Mouse (Mus musculus): ENCODE results near the gene Bcat2. TPM values are rescaled to one million over a fixed set of nuclear protein-coding genes. Genes with fewer than 3 reads are reported as not detected.

Bcat2 gene
- total and polyA plus RNA-seq, 3 experiments = 45.9 to 178 (median 114) TPM

DNA sequence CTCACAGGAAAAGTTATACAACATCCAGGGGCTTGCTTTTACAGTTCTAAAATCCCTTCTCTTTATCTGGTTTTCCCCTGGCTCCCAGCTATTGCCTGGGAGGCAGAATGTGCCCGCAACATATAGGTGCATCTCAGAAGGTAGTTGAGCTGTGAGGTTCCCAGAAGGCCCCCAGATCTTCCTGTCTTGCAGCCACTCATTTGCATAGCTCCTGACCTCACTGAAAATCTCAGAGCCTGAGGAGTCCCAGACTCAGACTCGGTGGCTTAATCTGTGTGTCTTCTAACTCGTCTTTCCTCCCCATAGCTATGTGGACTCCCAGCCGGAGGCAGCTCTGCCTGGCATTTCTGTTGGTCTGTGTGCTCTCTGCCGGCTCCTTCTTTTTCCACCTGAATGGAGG lies 48.4 kb downstream of the Bcat2 start:
- ATAC-seq (ENCODE audit: extremely low read depth, insufficient number of reproducible peaks, low FRiP score, poor library complexity, severe bottlenecking) (no peak), DNase-seq (ENCODE audit: low spot score) (no peak)
- 0 out of 2 replicates have a peak, but pooled peaks cover 2% of the 10 kb centered on the region for H3K4me1 ChIP-seq (ENCODE audit: insufficient read depth, low read depth, low read length)
- H3K27me3 ChIP-seq (ENCODE audit: insufficient read depth, low read length) = peaks cover 55% of the 10 kb centered on the region
- H3K4me3 ChIP-seq (ENCODE audit: low read depth, low read length) = no peak overlapping the region
- H3K36me3 ChIP-seq (replicated peaks) = no peaks in the 10 kb centered on the region
- TF ChIP-seq GATA2 (IDR thresholded peaks at IDR 0.05; ENCODE audit: borderline replicate concordance, low read depth, low read length) (no peak), GATA1 (IDR thresholded peaks at IDR 0.05; ENCODE audit: borderline replicate concordance, low read length) (no peak), POLR2AphosphoS5 (IDR thresholded peaks at IDR 0.05; ENCODE audit: insufficient replicate concordance, low read depth, low read length) (no peak), CTCF (IDR thresholded peaks at IDR 0.05; ENCODE audit: low read depth, low read length) (no peak), TAL1 (conservative IDR thresholded peaks at IDR 0.05; ENCODE audit: low read depth, low read length) (no peak)
- H3K9me3 ChIP-seq (replicated peaks) = no peaks in the 10 kb centered on the region

DNA sequence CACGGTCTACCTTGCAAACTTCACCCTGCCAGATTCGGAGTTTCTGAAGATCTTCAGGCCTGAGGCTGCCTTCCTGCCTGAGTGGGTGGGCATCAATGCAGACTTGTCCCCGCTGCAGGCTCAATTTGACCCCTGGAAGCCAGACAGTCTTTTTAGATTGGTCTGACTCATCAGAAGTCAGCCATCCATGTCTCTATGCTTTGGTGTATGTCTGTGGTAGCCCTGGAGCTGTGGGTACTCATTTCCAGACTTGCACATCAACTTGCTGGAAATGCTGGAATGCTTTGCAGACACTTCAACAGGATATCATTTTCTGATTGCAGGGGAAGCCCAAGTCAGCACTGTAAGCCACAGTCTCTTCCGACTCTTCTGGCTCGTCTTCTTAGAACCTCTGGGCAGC lies 49.6 kb downstream of the Bcat2 start:
- DNase-seq (ENCODE audit: low spot score) = no peak
- no peak for ATAC-seq (ENCODE audit: extremely low read depth, insufficient number of reproducible peaks, low FRiP score, poor library complexity, severe bottlenecking)
- Histone ChIP-seq H3K36me3 (replicated peaks) (no peaks in the 10 kb centered on the region), H3K9me3 (replicated peaks) (no peaks in the 10 kb centered on the region), H3K27me3 (ENCODE audit: insufficient read depth, low read length) (peaks cover 50% of the 10 kb centered on the region), H3K4me1 (ENCODE audit: insufficient read depth, low read depth, low read length) (0 out of 2 replicates have a peak, but pooled peaks cover 2% of the 10 kb centered on the region), H3K4me3 (ENCODE audit: low read depth, low read length) (no peak overlapping the region)
- TF ChIP-seq TAL1 (conservative IDR thresholded peaks at IDR 0.05; ENCODE audit: low read depth, low read length) (no peak), POLR2AphosphoS5 (IDR thresholded peaks at IDR 0.05; ENCODE audit: insufficient replicate concordance, low read depth, low read length) (no peak), GATA1 (IDR thresholded peaks at IDR 0.05; ENCODE audit: borderline replicate concordance, low read length) (no peak), GATA2 (IDR thresholded peaks at IDR 0.05; ENCODE audit: borderline replicate concordance, low read depth, low read length) (no peak), CTCF (IDR thresholded peaks at IDR 0.05; ENCODE audit: low read depth, low read length) (no peak)

DNA sequence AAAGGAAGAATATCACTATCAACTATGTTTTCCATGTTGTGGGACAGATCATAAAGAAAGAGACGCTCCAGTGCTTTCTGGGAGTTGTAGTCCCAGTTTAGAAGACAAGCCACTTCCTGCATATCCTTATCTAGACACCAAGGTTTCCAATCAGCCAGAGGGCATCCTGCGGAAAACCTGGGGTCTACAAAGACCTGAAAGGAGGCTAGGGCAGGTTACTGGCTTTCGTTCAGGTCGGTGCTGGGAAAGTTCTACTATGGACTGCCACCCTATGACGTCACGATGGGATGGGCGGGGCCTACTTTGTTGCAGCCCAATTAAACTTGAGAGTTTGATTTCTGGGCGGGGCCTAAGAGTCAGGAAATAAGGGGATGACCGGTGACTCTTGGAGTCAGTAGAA lies 51.5 kb downstream of the Bcat2 start, which contains the start of gene Izumo1:
Gene Izumo1, plus strand, starts transcription at position 369 of the 400 bp plus-strand sequence.
- ATAC-seq (ENCODE audit: extremely low read depth, insufficient number of reproducible peaks, low FRiP score, poor library complexity, severe bottlenecking) (no peak), DNase-seq (ENCODE audit: low spot score) (no peak)
- H3K4me1 ChIP-seq (ENCODE audit: insufficient read depth, low read depth, low read length) = no peaks in the 10 kb centered on the region
- no peak for TF ChIP-seq TAL1 (conservative IDR thresholded peaks at IDR 0.05; ENCODE audit: low read depth, low read length)
- no peak for TF ChIP-seq CTCF (IDR thresholded peaks at IDR 0.05; ENCODE audit: low read depth, low read length)
- TF ChIP-seq GATA1 (IDR thresholded peaks at IDR 0.05; ENCODE audit: borderline replicate concordance, low read length) = no peak
- no peak for TF ChIP-seq GATA2 (IDR thresholded peaks at IDR 0.05; ENCODE audit: borderline replicate concordance, low read depth, low read length)
- no peak for TF ChIP-seq POLR2AphosphoS5 (IDR thresholded peaks at IDR 0.05; ENCODE audit: insufficient replicate concordance, low read depth, low read length)
- no peaks in the 10 kb centered on the region for H3K9me3 ChIP-seq (replicated peaks)
- H3K36me3 ChIP-seq (replicated peaks) = no peaks in the 10 kb centered on the region
- H3K27me3 ChIP-seq (ENCODE audit: insufficient read depth, low read length) = peaks cover 37% of the 10 kb centered on the region
- H3K4me3 ChIP-seq (ENCODE audit: low read depth, low read length) = no peak within 1 kb of the TSS

DNA sequence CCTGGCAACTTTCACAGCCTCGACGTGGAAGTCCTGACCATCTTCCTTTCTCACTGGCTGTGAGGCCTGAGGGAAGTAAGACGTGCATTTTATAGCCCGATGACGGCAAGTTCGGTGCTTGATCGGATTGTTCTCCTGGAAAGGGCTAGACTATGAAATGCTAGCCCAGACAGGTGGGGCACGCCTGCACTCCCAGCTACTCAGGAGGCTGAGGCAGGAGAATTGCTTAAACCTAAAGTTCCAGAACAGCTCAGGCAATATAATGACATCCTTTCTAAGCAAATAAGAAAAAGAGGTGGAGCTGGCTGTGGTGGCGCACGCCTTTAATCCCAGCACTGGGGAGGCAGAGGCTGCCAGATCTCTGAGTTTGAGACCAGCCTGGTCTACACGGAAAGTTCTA lies 53.6 kb downstream of the Bcat2 start:
- ATAC-seq (ENCODE audit: extremely low read depth, insufficient number of reproducible peaks, low FRiP score, poor library complexity, severe bottlenecking) (no peak), DNase-seq (ENCODE audit: low spot score) (no peak)
- TF ChIP-seq POLR2AphosphoS5 (IDR thresholded peaks at IDR 0.05; ENCODE audit: insufficient replicate concordance, low read depth, low read length) (no peak), TAL1 (conservative IDR thresholded peaks at IDR 0.05; ENCODE audit: low read depth, low read length) (no peak), CTCF (IDR thresholded peaks at IDR 0.05; ENCODE audit: low read depth, low read length) (no peak), GATA2 (IDR thresholded peaks at IDR 0.05; ENCODE audit: borderline replicate concordance, low read depth, low read length) (no peak), GATA1 (IDR thresholded peaks at IDR 0.05; ENCODE audit: borderline replicate concordance, low read length) (no peak)
- Histone ChIP-seq H3K36me3 (replicated peaks) (no peaks in the 10 kb centered on the region), H3K4me1 (ENCODE audit: insufficient read depth, low read depth, low read length) (no peaks in the 10 kb centered on the region), H3K4me3 (ENCODE audit: low read depth, low read length) (no peak overlapping the region), H3K27me3 (ENCODE audit: insufficient read depth, low read length) (peaks cover 24% of the 10 kb centered on the region), H3K9me3 (replicated peaks) (peaks cover 3% of the 10 kb centered on the region)

DNA sequence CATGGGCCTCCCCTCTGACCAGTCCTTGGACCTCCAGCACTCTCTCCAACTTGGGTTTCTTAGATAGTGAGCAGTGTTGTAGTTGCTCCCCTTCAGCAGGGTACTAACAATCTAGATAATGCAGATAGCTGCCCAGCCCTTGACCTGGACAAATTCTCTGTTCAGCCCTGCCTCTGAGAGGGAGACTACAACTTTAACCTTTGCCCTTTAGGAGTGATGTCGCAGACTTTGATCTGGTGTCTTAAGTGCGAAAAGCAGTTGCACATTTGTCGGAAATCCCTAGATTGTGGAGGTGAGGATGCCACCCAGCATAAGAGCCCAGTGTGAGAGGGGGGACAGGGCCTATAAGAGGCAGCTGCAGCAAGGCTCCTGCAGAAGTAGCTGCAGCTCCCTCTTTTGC lies 54.8 kb downstream of the Bcat2 start:
- Histone ChIP-seq H3K4me3 (ENCODE audit: low read depth, low read length) (no peak overlapping the region), H3K36me3 (replicated peaks) (no peaks in the 10 kb centered on the region), H3K9me3 (replicated peaks) (peaks cover 9% of the 10 kb centered on the region), H3K27me3 (ENCODE audit: insufficient read depth, low read length) (peaks cover 18% of the 10 kb centered on the region), H3K4me1 (ENCODE audit: insufficient read depth, low read depth, low read length) (no peaks in the 10 kb centered on the region)
- TF ChIP-seq POLR2AphosphoS5 (IDR thresholded peaks at IDR 0.05; ENCODE audit: insufficient replicate concordance, low read depth, low read length) (no peak), TAL1 (conservative IDR thresholded peaks at IDR 0.05; ENCODE audit: low read depth, low read length) (no peak), GATA2 (IDR thresholded peaks at IDR 0.05; ENCODE audit: borderline replicate concordance, low read depth, low read length) (no peak), GATA1 (IDR thresholded peaks at IDR 0.05; ENCODE audit: borderline replicate concordance, low read length) (no peak), CTCF (IDR thresholded peaks at IDR 0.05; ENCODE audit: low read depth, low read length) (no peak)
- DNase-seq (ENCODE audit: low spot score) (no peak), ATAC-seq (ENCODE audit: extremely low read depth, insufficient number of reproducible peaks, low FRiP score, poor library complexity, severe bottlenecking) (no peak)

DNA sequence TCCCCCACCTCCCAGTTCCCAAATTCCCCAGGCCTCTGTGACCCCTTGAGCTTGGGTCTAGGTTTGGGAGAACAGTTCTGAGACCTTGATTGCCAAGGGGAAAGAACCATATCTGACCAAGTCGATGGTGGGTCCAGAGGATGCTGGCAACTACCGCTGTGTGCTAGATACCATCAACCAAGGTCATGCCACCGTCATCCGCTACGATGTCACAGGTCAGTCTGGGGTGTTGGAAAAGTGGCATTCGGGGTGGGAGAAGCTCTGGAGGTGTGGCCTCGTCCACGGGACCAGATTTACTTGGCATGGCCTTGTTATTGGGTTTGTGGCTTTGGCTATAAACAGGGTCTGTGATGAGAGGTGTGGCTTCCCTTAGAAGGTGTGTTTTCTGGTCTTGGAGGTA lies 55.5 kb downstream of the Bcat2 start:
- peaks cover 20% of the 10 kb centered on the region; the same call in 1 of the 2 replicates for H3K27me3 ChIP-seq (ENCODE audit: insufficient read depth, low read length)
- peaks cover 9% of the 10 kb centered on the region for H3K9me3 ChIP-seq (replicated peaks)
- DNase-seq (ENCODE audit: low spot score) = no peak
- H3K4me1 ChIP-seq (ENCODE audit: insufficient read depth, low read depth, low read length) = no peaks in the 10 kb centered on the region
- TF ChIP-seq GATA1 (IDR thresholded peaks at IDR 0.05; ENCODE audit: borderline replicate concordance, low read length) = no peak
- TF ChIP-seq POLR2AphosphoS5 (IDR thresholded peaks at IDR 0.05; ENCODE audit: insufficient replicate concordance, low read depth, low read length) = no peak
- no peak for TF ChIP-seq CTCF (IDR thresholded peaks at IDR 0.05; ENCODE audit: low read depth, low read length)
- TF ChIP-seq GATA2 (IDR thresholded peaks at IDR 0.05; ENCODE audit: borderline replicate concordance, low read depth, low read length) = no peak
- TF ChIP-seq TAL1 (conservative IDR thresholded peaks at IDR 0.05; ENCODE audit: low read depth, low read length) = no peak
- H3K4me3 ChIP-seq (ENCODE audit: low read depth, low read length) = no peak overlapping the region
- H3K36me3 ChIP-seq (replicated peaks) = no peaks in the 10 kb centered on the region
- ATAC-seq (ENCODE audit: extremely low read depth, insufficient number of reproducible peaks, low FRiP score, poor library complexity, severe bottlenecking) = no peak
